Mouse (Mus musculus): ENCODE measurements at regions not wholly inside any gene's neighbourhood (a gene's known extent, or its start where the extent isn't known, plus 50 kb on each side); places are given as distances from the start of the nearest gene placed in this dataset.

- in situ Hi-C loops (cut with MboI, MseI) = no loop called here
Measured at GRCm38 (mm10) chr11:18821384-18821783, 197.4 kb downstream of the Meis1 start.

GRCm38 (mm10) chr11:18814110-18814509, 204.7 kb downstream of the Meis1 start:
- in situ Hi-C loops (cut with MboI, MseI) = no loop called here

GRCm38 (mm10) chr11:18767479-18767878, 251.3 kb downstream of the Meis1 start:
- in situ Hi-C loops (cut with MboI, MseI) = no loop called here

GRCm38 (mm10) chr11:18766458-18767016, 252.2 kb downstream of the Meis1 start:
- in situ Hi-C loops (cut with MboI, MseI) = no loop called here

GRCm38 (mm10) chr11:18758591-18759074, 260.2 kb downstream of the Meis1 start:
- in situ Hi-C loops (cut with MboI, MseI) = no loop called here

GRCm38 (mm10) chr11:18756576-18756975, 262.2 kb downstream of the Meis1 start:
- in situ Hi-C loops (cut with MboI, MseI) = no loop called here

- in situ Hi-C loops (cut with MboI, MseI) = loop anchor here in 1 of 2 experiments (5.0 kb wide), 1 partner anchor 47 kb away; no protein-coding TSS in a partner anchor
Measured at GRCm38 (mm10) chr11:18754732-18755525, 263.9 kb downstream of the Meis1 start.

- in situ Hi-C loops (cut with MboI, MseI) = loop anchor here in 1 of 2 experiments (5.0 kb wide), 1 partner anchor 48 kb away; no protein-coding TSS in a partner anchor
Measured at GRCm38 (mm10) chr11:18753856-18754255, 264.9 kb downstream of the Meis1 start.

GRCm38 (mm10) chr11:18753246-18753645, 265.5 kb downstream of the Meis1 start:
- in situ Hi-C loops (cut with MboI, MseI) = loop anchor here in 1 of 2 experiments (5.0 kb wide), 1 partner anchor 49 kb away; no protein-coding TSS in a partner anchor

GRCm38 (mm10) chr11:18752512-18752911, 266.3 kb downstream of the Meis1 start:
- in situ Hi-C loops (cut with MboI, MseI) = loop anchor here in 1 of 2 experiments (5.0 kb wide), 1 partner anchor 50 kb away; no protein-coding TSS in a partner anchor

- in situ Hi-C loops (cut with MboI, MseI) = loop anchor here in 1 of 2 experiments (5.0 kb wide), 1 partner anchor 51 kb away; no protein-coding TSS in a partner anchor
Measured at GRCm38 (mm10) chr11:18750911-18751841, 267.6 kb downstream of the Meis1 start.

- in situ Hi-C loops (cut with MboI, MseI) = loop anchor here in 1 of 2 experiments (5.0 kb wide), 1 partner anchor 52 kb away; no protein-coding TSS in a partner anchor
Measured at GRCm38 (mm10) chr11:18750080-18750375, 268.8 kb downstream of the Meis1 start.

GRCm38 (mm10) chr11:18749265-18750079, 269.3 kb downstream of the Meis1 start:
- in situ Hi-C loops (cut with MboI, MseI) = loop anchor here in 1 of 2 experiments (5.0 kb wide), 1 partner anchor 53 kb away; no protein-coding TSS in a partner anchor

GRCm38 (mm10) chr11:18747871-18748461, 270.8 kb downstream of the Meis1 start:
- in situ Hi-C loops (cut with MboI, MseI) = no loop called here

- in situ Hi-C loops (cut with MboI, MseI) = no loop called here
Measured at GRCm38 (mm10) chr11:18747361-18747760, 271.4 kb downstream of the Meis1 start.

GRCm38 (mm10) chr11:18746486-18746885, 272.3 kb downstream of the Meis1 start:
- in situ Hi-C loops (cut with MboI, MseI) = no loop called here

- in situ Hi-C loops (cut with MboI, MseI) = no loop called here
Measured at GRCm38 (mm10) chr11:18745840-18746239, 272.9 kb downstream of the Meis1 start.

- in situ Hi-C loops (cut with MboI, MseI) = no loop called here
Measured at GRCm38 (mm10) chr11:18734904-18735664, 283.7 kb downstream of the Meis1 start.

GRCm38 (mm10) chr11:18734075-18734474, 284.7 kb downstream of the Meis1 start:
- in situ Hi-C loops (cut with MboI, MseI) = no loop called here
